Mouse (Mus musculus): Measurements from ENCODE around the gene Dus3l. TPM values are rescaled to one million over a fixed set of nuclear protein-coding genes. Genes with fewer than 3 reads are reported as not detected.

The Dus3l gene
- polyA plus RNA-seq, 1 experiment = 40.1 TPM

DNA sequence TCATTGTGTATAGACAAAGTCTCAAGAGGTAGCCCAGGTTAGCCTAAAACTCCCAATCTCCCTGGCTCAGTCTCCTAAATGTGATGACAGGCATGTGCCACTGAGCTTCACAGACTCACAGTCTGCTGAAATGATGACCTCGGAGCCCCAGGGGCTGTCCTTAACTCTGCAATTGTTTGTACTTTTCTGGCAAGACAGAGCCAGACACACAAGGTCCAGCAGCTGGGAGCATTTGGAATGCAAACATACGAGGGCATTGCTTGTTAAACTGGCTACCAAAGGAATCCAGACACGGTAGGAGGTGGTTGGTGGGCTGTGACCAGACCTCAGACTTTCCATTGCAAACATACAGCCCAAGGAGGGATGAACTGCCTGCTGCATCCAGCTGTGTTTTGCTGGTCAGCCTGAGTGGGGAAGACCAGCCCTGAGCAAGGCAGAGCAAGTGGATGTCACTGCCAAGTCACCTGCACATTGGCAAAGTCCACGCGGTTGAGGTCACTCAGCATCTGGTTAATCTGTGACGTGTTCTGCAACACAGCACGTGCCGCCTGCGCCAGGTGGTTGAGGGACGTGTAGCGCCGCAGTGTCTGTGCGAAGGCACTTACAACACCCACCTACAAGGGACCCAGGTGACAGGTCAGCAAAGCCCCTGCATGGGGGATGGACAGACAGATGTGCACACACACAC, 15.9 kb downstream of the Dus3l start:
- no peak overlapping the region for H3K4me3 ChIP-seq (ENCODE audit: insufficient read depth, poor library complexity, severe bottlenecking)
- H3K79me3 ChIP-seq (ENCODE audit: low read depth) = no peaks in the 10 kb centered on the region
- H3K36me3 ChIP-seq (ENCODE audit: control insufficient read depth, insufficient read depth) = no peaks in the 10 kb centered on the region
- H3ac ChIP-seq (ENCODE audit: control insufficient read depth, insufficient read length, low read depth) = no peak overlapping the region
- H3K79me2 ChIP-seq (ENCODE audit: control insufficient read depth, insufficient read depth) = no peaks in the 10 kb centered on the region
- no peaks in the 10 kb centered on the region for H3K27me3 ChIP-seq (ENCODE audit: control insufficient read depth, insufficient read depth, insufficient read length)
- TF ChIP-seq MYOG (IDR thresholded peaks at IDR 0.05; ENCODE audit: control insufficient read depth, extremely low read depth, insufficient read length) (no peak), MYOD1 (IDR thresholded peaks at IDR 0.05; ENCODE audit: control insufficient read depth, insufficient read length, low read depth) (no peak), CEBPB (IDR thresholded peaks at IDR 0.05; ENCODE audit: low read depth) (no peak), USF1 (IDR thresholded peaks at IDR 0.05; ENCODE audit: low read depth) (no peak), CTCF (IDR thresholded peaks at IDR 0.05; ENCODE audit: control insufficient read depth, insufficient read depth, insufficient read length) (no peak), FOSL1 (IDR thresholded peaks at IDR 0.05; ENCODE audit: insufficient read depth, low read length, poor library complexity, severe bottlenecking) (no peak), MAX (IDR thresholded peaks at IDR 0.05) (no peak)

DNA sequence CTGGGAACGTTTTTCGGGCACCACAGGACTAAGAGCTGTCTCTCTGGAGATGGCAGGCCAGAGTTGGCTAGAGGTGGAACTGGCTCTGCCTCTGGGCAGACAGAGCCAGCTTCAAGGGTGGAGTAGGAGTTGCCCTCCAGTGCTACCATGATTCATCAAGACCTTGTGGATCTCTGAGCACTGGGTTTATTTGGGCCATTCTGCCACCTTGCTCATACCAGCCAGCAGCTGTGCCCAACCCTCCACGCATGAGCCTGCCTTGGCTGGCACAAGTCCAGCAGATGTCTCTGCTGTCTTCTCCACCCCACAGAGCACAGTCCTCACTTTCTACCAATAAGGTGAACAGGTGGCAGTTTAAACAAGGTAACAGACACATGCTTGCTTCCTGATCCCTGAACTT, 24.3 kb downstream of the Dus3l start:
- H3ac ChIP-seq (ENCODE audit: control insufficient read depth, insufficient read length, low read depth) = no peak overlapping the region
- H3K27me3 ChIP-seq (ENCODE audit: control insufficient read depth, insufficient read depth, insufficient read length) = no peaks in the 10 kb centered on the region
- no peaks in the 10 kb centered on the region for H3K79me2 ChIP-seq (ENCODE audit: control insufficient read depth, insufficient read depth)
- H3K4me3 ChIP-seq (ENCODE audit: insufficient read depth, poor library complexity, severe bottlenecking) = no peak overlapping the region
- no peaks in the 10 kb centered on the region for H3K36me3 ChIP-seq (ENCODE audit: control insufficient read depth, insufficient read depth)
- H3K79me3 ChIP-seq (ENCODE audit: low read depth) = no peaks in the 10 kb centered on the region
- no peak for TF ChIP-seq FOSL1 (IDR thresholded peaks at IDR 0.05; ENCODE audit: insufficient read depth, low read length, poor library complexity, severe bottlenecking)
- no peak for TF ChIP-seq CEBPB (IDR thresholded peaks at IDR 0.05; ENCODE audit: low read depth)
- no peak for TF ChIP-seq MYOG (IDR thresholded peaks at IDR 0.05; ENCODE audit: control insufficient read depth, extremely low read depth, insufficient read length)
- TF ChIP-seq CTCF (IDR thresholded peaks at IDR 0.05; ENCODE audit: control insufficient read depth, insufficient read depth, insufficient read length) = no peak
- TF ChIP-seq USF1 (IDR thresholded peaks at IDR 0.05; ENCODE audit: low read depth) = no peak
- TF ChIP-seq MAX (IDR thresholded peaks at IDR 0.05) = no peak
- TF ChIP-seq MYOD1 (IDR thresholded peaks at IDR 0.05; ENCODE audit: control insufficient read depth, insufficient read length, low read depth) = no peak

DNA sequence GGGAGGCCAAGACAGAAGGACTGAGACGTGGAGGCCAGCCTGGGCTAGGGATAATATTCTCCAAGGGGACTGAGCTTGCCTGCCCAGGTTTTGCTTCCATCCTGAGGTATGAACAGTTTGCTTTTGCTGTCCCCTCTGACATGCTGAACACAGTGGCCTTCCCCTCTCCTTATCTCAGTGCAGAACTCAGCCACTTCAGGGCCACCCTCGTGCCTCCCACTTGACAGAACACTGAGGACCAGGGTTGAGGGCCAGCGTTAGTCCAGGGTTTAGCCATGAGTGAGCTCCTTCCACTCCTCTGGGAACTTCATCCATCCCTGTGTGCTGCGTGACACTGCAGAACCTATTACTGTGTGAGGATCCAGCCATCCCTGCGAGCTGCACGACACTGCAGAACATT, 24.7 kb downstream of the Dus3l start:
- Histone ChIP-seq H3K27me3 (ENCODE audit: control insufficient read depth, insufficient read depth, insufficient read length) (no peaks in the 10 kb centered on the region), H3ac (ENCODE audit: control insufficient read depth, insufficient read length, low read depth) (no peak overlapping the region), H3K79me3 (ENCODE audit: low read depth) (no peaks in the 10 kb centered on the region), H3K4me3 (ENCODE audit: insufficient read depth, poor library complexity, severe bottlenecking) (no peak overlapping the region), H3K79me2 (ENCODE audit: control insufficient read depth, insufficient read depth) (no peaks in the 10 kb centered on the region), H3K36me3 (ENCODE audit: control insufficient read depth, insufficient read depth) (no peaks in the 10 kb centered on the region)
- no peak for TF ChIP-seq MYOD1 (IDR thresholded peaks at IDR 0.05; ENCODE audit: control insufficient read depth, insufficient read length, low read depth)
- no peak for TF ChIP-seq USF1 (IDR thresholded peaks at IDR 0.05; ENCODE audit: low read depth)
- no peak for TF ChIP-seq CEBPB (IDR thresholded peaks at IDR 0.05; ENCODE audit: low read depth)
- no peak for TF ChIP-seq CTCF (IDR thresholded peaks at IDR 0.05; ENCODE audit: control insufficient read depth, insufficient read depth, insufficient read length)
- TF ChIP-seq MAX (IDR thresholded peaks at IDR 0.05) = no peak
- no peak for TF ChIP-seq FOSL1 (IDR thresholded peaks at IDR 0.05; ENCODE audit: insufficient read depth, low read length, poor library complexity, severe bottlenecking)

DNA sequence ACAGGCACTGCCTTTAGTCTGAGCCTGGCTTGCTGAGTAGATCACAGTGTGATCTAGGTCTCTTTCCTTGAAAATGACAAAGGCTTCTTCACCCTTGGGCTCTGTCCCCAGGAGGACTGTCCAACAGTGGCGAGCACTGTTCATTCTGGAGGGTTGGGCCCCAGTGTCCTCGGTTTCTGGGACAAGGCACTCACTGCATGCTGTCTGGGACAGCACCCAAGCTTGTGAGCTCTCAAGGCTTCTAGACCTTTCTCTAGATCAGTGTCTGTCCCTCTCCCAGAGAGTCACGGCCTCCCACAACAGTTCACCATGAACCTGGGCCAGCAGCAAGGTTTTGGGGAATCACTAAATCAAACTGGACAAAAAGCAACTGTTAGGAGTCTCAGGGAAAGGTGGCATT, 28.0 kb downstream of the Dus3l start:
- H3K79me2 ChIP-seq (ENCODE audit: control insufficient read depth, insufficient read depth) = no peaks in the 10 kb centered on the region
- H3K36me3 ChIP-seq (ENCODE audit: control insufficient read depth, insufficient read depth) = no peaks in the 10 kb centered on the region
- no peak overlapping the region for H3ac ChIP-seq (ENCODE audit: control insufficient read depth, insufficient read length, low read depth)
- H3K4me3 ChIP-seq (ENCODE audit: insufficient read depth, poor library complexity, severe bottlenecking) = no peak overlapping the region
- H3K79me3 ChIP-seq (ENCODE audit: low read depth) = no peaks in the 10 kb centered on the region
- H3K27me3 ChIP-seq (ENCODE audit: control insufficient read depth, insufficient read depth, insufficient read length) = no peaks in the 10 kb centered on the region
- TF ChIP-seq MYOD1 (IDR thresholded peaks at IDR 0.05; ENCODE audit: control insufficient read depth, insufficient read length, low read depth) = no peak
- TF ChIP-seq USF1 (IDR thresholded peaks at IDR 0.05; ENCODE audit: low read depth) = no peak

DNA sequence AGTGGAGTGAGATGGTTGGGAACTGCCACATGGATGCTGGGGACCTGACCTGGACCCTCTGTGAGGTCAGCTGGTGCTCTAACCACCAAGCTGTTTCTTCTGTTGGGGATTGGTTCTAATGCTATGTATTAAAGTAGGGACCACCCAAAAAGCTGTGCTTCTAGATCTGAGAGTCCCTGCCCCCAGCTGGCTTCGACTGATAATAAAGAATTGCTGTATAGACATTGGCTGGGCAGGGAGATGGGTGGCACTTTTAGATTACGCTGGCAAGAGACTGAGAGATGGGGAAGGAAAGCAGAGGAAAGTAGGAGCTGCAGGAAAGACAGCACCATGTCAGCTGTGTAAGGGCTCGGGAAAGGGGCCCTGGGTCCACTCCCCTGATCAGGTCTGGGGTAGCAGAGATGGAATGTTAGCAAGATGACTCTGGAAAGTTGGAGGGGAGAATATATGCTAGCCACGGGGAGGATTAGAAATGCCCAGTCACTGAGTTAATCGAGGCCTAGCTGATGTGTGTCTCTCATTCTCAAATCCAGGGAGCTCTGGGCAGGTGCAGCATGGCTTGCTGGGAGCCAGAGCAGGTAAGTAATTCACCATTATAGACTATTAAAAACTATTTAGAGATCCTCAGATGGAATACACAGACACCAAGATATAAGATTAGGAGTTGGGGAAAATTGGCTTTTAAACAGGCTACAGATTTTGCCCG, 29.2 kb downstream of the Dus3l start:
- Histone ChIP-seq H3K36me3 (ENCODE audit: control insufficient read depth, insufficient read depth) (no peaks in the 10 kb centered on the region), H3K79me3 (ENCODE audit: low read depth) (no peaks in the 10 kb centered on the region), H3K4me3 (ENCODE audit: insufficient read depth, poor library complexity, severe bottlenecking) (no peak overlapping the region), H3ac (ENCODE audit: control insufficient read depth, insufficient read length, low read depth) (no peak overlapping the region), H3K27me3 (ENCODE audit: control insufficient read depth, insufficient read depth, insufficient read length) (no peaks in the 10 kb centered on the region), H3K79me2 (ENCODE audit: control insufficient read depth, insufficient read depth) (no peaks in the 10 kb centered on the region)
- no peak for TF ChIP-seq MYOD1 (IDR thresholded peaks at IDR 0.05; ENCODE audit: control insufficient read depth, insufficient read length, low read depth)
- TF ChIP-seq MAX (IDR thresholded peaks at IDR 0.05) = no peak
- TF ChIP-seq MYOG (IDR thresholded peaks at IDR 0.05; ENCODE audit: control insufficient read depth, extremely low read depth, insufficient read length) = no peak
- no peak for TF ChIP-seq USF1 (IDR thresholded peaks at IDR 0.05; ENCODE audit: low read depth)
- no peak for TF ChIP-seq CEBPB (IDR thresholded peaks at IDR 0.05; ENCODE audit: low read depth)
- no peak for TF ChIP-seq FOSL1 (IDR thresholded peaks at IDR 0.05; ENCODE audit: insufficient read depth, low read length, poor library complexity, severe bottlenecking)
- TF ChIP-seq CTCF (IDR thresholded peaks at IDR 0.05; ENCODE audit: control insufficient read depth, insufficient read depth, insufficient read length) = no peak
